In the genomic region with DNA sequence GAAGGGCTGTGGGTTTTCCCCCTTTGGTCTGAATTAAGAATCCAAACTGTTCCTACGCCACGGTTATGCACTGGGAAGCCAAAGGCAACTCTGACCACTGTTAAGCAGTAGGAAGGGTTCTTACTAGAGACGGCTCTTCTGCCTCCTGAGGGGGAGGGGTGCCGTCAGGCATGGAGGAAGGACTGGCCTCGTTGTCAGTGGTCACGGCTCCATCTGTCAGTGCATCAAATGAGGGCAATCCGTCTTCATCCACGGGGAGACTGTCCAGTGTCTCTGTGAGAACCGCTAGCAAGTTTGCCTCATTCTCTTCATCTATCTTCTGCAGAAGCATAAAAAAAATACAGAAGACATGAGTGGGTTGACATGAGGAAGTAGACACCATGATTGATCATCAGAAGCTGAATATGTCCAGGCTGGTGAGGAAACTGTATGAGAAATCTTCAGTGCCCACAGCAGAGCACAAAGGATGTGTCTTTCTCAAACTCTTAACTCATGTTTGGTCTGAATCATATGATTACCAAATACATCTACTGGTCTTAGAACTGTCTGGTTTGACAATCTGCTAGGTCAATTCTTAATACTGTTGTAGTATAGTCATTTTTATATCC, we compare ENCODE assay signal across 25 mouse cellular contexts.
DNase-seq lines count a peak whose midpoint lies in the region; ATAC-seq and TF ChIP-seq lines count a peak whose summit lies in the region.
"Had no signal": no experiment of that assay in that cellular context is flagged by ENCODE, and none has a peak within 500 bp of the region (broad histone marks: within the 10 kb centered on the region; RNA-seq: fewer than 3 reads in every experiment).

No protein-coding gene starts in this region.

- H3K4me3 ChIP-seq in left cerebral cortex, adult 2 months, result no peak overlapping the region
- H3K4me3 ChIP-seq: embryonic facial prominence, embryonic 13.5 days; erythroblast, embryonic 14.5 days; forebrain, embryonic 12.5 days; heart, embryonic 10.5 days; intestine, embryonic 15.5 days; layer of hippocampus, adult 2 months; limb, embryonic 13.5 days; liver, embryonic 12.5 days; midbrain, embryonic 10.5 days had no signal

- intact Hi-C loops in left cerebral cortex, postnatal 4 days (cut with DNase I), result no loop called here
- intact Hi-C loops in left cerebral cortex, adult 2 months (cut with DNase I), result no loop called here

- TF ChIP-seq CTCF in left cerebral cortex, adult 2 months (IDR thresholded peaks at IDR 0.05), result no peak

- H3K27ac ChIP-seq in left cerebral cortex, adult 2 months, result no peak overlapping the region
- H3K27ac ChIP-seq: embryonic facial prominence, embryonic 13.5 days; forebrain, embryonic 12.5 days; heart, embryonic 10.5 days; intestine, embryonic 15.5 days; layer of hippocampus, adult 2 months; limb, embryonic 13.5 days; liver, embryonic 12.5 days; midbrain, embryonic 10.5 days; stomach, postnatal 0 days had no signal

- no peak for ATAC-seq in cerebellum, adult (ENCODE audit: insufficient number of reproducible peaks, low FRiP score, low TSS enrichment)
- ATAC-seq: intestine, embryonic 15.5 days; liver, embryonic 12.5 days; midbrain, embryonic 16.5 days; Patski had no signal

- peak; percentile 11 for DNase-seq in cerebellum, adult 9-11 months
- peak; percentile 5 for DNase-seq in left cerebral cortex, postnatal 4 days
- no peak for DNase-seq in left cerebral cortex, adult 2 months (ENCODE audit: extremely low spot score in 1 of 2, low spot score in 2 of 2)
- peak; percentile 51 to 63 for DNase-seq in cerebellum, postnatal 10 days
- DNase-seq in embryo, embryonic 9.5 days (ENCODE audit: extremely low spot score), result peak; percentile 16
- DNase-seq in gastrocnemius, adult 8-10 months (ENCODE audit: low spot score in 2 of 2), result no peak
- no peak for DNase-seq in left cerebral cortex, adult 18-20 months (ENCODE audit: low spot score in 2 of 2)
- DNase-seq: heart, postnatal 4 days; kidney, adult 8-10 months; kidney, postnatal 25 days; lung, adult 18-20 months; right cerebral cortex, postnatal 14 days had no signal

Comparison
In these comparisons a context has a peak if more than half of its experiments do, and no peak if none do; other contexts are left out.
1. DNase-seq: peak in cerebellum, adult 9-11 months (single experiment), left cerebral cortex, postnatal 4 days (single experiment), cerebellum, postnatal 10 days (2 of 2) and embryo, embryonic 9.5 days (single experiment); none in left cerebral cortex, adult 2 months (0 of 2), gastrocnemius, adult 8-10 months (0 of 2) and left cerebral cortex, adult 18-20 months (0 of 2).